Mouse (Mus musculus) hindbrain, embryonic 14.5 days (tissue): ENCODE measurements around the gene Mylk. TPM values are rescaled to one million over a fixed set of nuclear protein-coding genes. Genes with fewer than 3 reads are reported as not detected.
A peak's percentile ranks its signal among the peaks of the same experiment; 100 is the strongest.

ENCODE experiments used
- ATAC-seq: fragments of 200-750 bp; cut with Nextera tagmentation; 2 replicates; pipeline ENCODE4 v1.8.0; 2017; ENCODE audit warnings: moderate number of reproducible peaks, mild to moderate bottlenecking, moderate TSS enrichment, moderate library complexity; ENCODE audit not compliant: low FRiP score
- DNase-seq: peaks from one replicate; pipeline ENCODE4 v3.0.0-alpha.2; 2015; ENCODE audit warnings: low spot score
- H3K27ac ChIP-seq: fragments of 300-500 bp; sonication (generic); 2 replicates; pipeline ENCODE4 v1.5.1; 2014; ENCODE audit warnings: mild to moderate bottlenecking, moderate library complexity
- H3K27me3 ChIP-seq: fragments of 300-500 bp; sonication (generic); 2 replicates; pipeline ENCODE4 v1.6.1; 2014; ENCODE audit warnings: mild to moderate bottlenecking, low read length, mixed read lengths; ENCODE audit not compliant: control insufficient read depth, insufficient read depth
- H3K36me3 ChIP-seq: fragments of 300-500 bp; sonication (generic); replicated peaks from 2 replicates; pipeline ENCODE4 v1.6.1; 2014; ENCODE audit not compliant: control insufficient read depth, insufficient read depth
- H3K4me1 ChIP-seq: fragments of 300-500 bp; sonication (generic); replicated peaks from 2 replicates; pipeline ENCODE4 v1.6.1; 2014; ENCODE audit warnings: antibody characterized with exemption, low read length, mixed read lengths; ENCODE audit not compliant: control insufficient read depth, insufficient read depth
- H3K4me2 ChIP-seq: fragments of 300-500 bp; sonication (generic); replicated peaks from 2 replicates; pipeline ENCODE4 v1.6.1; 2014; ENCODE audit warnings: mild to moderate bottlenecking, moderate library complexity
- H3K4me3 ChIP-seq: fragments of 300-500 bp; sonication (generic); replicated peaks from 2 replicates; pipeline ENCODE4 v1.5.1; 2014; ENCODE audit warnings: mild to moderate bottlenecking, low read length
- H3K9ac ChIP-seq: fragments of 300-500 bp; sonication (generic); 2 replicates; pipeline ENCODE4 v1.6.1; 2014
- H3K9me3 ChIP-seq: fragments of 300-500 bp; sonication (generic); 2 replicates; pipeline ENCODE4 v1.6.1; 2016; ENCODE audit warnings: low read length; ENCODE audit not compliant: control insufficient read depth
- WGBS: fragments of 180-500 bp; shearing (Covaris S2); extraction: QIAGEN DNeasy Blood & Tissue Kit; methylation state at CpG from one replicate; pipeline ENCODE4 v1.1.7; 2014; 5-methylcytosine and 5-hydroxymethylcytosine counted together
- polyA plus RNA-seq: library from polyadenylated mRNA; unstranded; fragments of >200 nt; fragmentation: Nextera tagmentation; extraction: Ambion mirVana; gene quantifications from 2 replicates; pipeline ENCODE4 v1.2.1, GENCODE M21; 2014

Mylk gene
- polyA plus RNA-seq, 1 experiment from 2014 or later, result 5.0 TPM

DNA sequence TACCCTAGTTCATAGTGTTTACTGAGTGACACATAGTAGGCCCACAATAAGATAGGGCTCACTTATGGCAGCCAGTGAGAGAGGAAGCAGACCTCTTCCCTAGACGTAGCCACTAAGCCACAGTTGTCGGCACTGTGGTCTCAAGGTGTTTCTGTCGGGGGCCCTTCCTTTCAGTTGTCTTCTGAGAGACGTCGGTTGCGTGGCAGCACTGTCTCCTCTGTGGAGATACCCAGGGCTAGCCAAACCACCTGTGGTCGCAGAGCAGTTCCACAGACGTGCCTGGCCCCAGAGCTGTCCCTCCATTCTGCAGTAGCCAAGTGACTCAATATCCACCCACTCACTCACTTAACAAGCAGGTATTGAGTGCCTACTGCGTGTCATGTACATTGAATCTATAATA is 205.9 kb downstream of the Mylk start:
- WGBS, result 94% methylated on average over 9 of the region's 9 CpGs
- no peak overlapping the region for H3K27ac ChIP-seq
- DNase-seq, result no peak
- no peak overlapping the region for H3K4me3 ChIP-seq
- H3K36me3 ChIP-seq, result no peaks in the 10 kb centered on the region
- H3K4me2 ChIP-seq, result no peak overlapping the region
- no peaks in the 10 kb centered on the region for H3K27me3 ChIP-seq
- no peak overlapping the region for H3K9ac ChIP-seq
- H3K9me3 ChIP-seq, result no peaks in the 10 kb centered on the region
- no peaks in the 10 kb centered on the region for H3K4me1 ChIP-seq
- ATAC-seq, result no peak

- Histone ChIP-seq H3K4me1 (no peaks in the 10 kb centered on the region), H3K36me3 (no peaks in the 10 kb centered on the region), H3K9me3 (no peaks in the 10 kb centered on the region), H3K4me3 (no peak overlapping the region), H3K27ac (no peak overlapping the region), H3K27me3 (no peaks in the 10 kb centered on the region), H3K4me2 (no peak overlapping the region), H3K9ac (no peak overlapping the region)
- DNase-seq, result no peak
- ATAC-seq, result no peak
- WGBS, result 74% methylated on average over 5 of the region's 5 CpGs
Measured at GRCm38 (mm10) chr16:34952254-34952653, 207.2 kb downstream of the Mylk start.

DNA sequence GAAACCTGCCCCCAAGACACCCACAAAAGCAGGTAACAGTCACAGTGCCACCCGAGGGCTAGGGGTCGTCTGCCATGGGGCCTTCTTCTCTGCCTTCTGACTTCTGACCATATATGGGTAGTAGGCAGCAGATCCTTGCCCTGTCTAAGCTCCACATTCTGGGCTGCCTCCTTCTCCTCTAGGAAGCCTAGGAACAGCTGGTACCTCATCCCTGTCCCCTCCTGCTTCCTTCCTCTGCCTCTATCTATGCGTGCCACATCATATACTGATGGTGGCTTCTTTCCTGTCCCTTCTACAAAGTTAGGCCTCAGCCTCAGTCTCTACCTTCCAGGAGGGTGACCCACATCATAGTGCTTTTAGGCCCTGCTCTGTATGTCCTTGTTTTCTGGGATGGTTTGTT is 207.8 kb downstream of the Mylk start:
- Histone ChIP-seq H3K36me3 (no peaks in the 10 kb centered on the region), H3K27me3 (no peaks in the 10 kb centered on the region), H3K4me3 (no peak overlapping the region), H3K9ac (no peak overlapping the region), H3K9me3 (no peaks in the 10 kb centered on the region), H3K4me2 (no peak overlapping the region), H3K4me1 (no peaks in the 10 kb centered on the region), H3K27ac (no peak overlapping the region)
- DNase-seq, result no peak
- ATAC-seq, result no peak
- WGBS, result 76% methylated on average over 3 of the region's 3 CpGs

DNA sequence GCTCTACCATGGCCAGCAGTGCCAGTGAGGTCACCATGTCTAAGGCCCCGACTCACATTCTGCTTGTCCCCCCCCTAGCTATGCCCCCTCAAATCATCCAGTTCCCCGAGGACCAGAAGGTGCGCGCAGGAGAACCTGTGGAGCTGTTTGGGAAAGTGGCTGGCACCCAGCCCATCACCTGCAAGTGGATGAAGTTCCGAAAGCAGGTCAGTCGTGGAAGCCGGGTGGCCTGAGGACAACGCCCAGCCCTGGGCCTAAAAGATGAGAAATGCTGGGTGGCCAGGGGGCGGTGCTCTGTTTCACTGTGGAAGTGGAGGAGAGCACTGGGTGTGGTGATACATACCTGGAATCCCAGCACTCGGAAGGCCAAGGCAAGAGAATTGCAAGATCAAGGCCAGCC is 208.5 kb downstream of the Mylk start:
- no peak overlapping the region for H3K4me2 ChIP-seq
- H3K4me3 ChIP-seq, result no peak overlapping the region
- H3K9ac ChIP-seq, result no peak overlapping the region
- H3K27ac ChIP-seq, result no peak overlapping the region
- H3K27me3 ChIP-seq, result no peaks in the 10 kb centered on the region
- 95% methylated on average over 10 of the region's 10 CpGs for WGBS
- DNase-seq (no peak), ATAC-seq (no peak)
- no peaks in the 10 kb centered on the region for H3K9me3 ChIP-seq
- H3K36me3 ChIP-seq, result no peaks in the 10 kb centered on the region
- peaks cover 4% of the 10 kb centered on the region; the same call in 1 of the 2 replicates for H3K4me1 ChIP-seq

DNA sequence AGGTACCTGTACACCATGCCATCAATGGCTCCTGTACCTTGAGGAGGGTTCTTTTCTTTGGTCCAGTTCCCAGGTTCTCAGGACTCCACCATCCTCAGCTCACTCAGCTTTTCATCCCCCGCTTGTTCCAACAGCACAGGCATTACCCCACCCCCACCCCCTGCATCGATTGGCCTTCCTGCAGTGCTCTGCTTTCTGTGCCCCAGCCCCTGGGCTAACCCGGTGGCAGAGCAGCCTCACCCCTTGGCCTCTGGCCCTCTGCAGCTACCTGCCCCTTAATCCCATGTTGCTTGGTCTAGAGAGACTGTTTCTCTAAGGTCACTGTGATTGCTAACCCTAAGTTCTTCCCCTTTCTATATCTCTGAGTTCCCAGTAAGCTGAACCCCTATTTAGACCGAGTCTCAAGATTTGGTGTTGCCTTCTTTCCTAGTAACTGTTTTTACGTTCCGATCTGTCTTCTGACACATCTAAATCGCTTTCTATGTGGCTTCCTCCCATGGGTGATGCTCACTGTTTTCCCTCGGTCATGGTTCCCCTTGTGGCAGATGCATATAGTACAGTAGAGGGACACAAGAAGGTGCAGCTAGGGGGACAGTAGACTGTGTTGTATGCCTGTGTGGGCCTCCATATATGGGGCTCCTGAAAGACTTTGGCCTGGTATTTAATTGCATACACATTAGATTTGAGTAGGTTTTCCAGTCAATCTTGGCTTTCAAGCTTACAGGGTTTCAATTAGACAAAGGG is 212.6 kb downstream of the Mylk start:
- Histone ChIP-seq H3K4me3 (no peak overlapping the region), H3K4me1 (peaks cover 8% of the 10 kb centered on the region; the same call in 1 of the 2 replicates), H3K9me3 (no peaks in the 10 kb centered on the region), H3K4me2 (no peak overlapping the region), H3K9ac (no peak overlapping the region), H3K36me3 (no peaks in the 10 kb centered on the region), H3K27ac (no peak overlapping the region), H3K27me3 (no peaks in the 10 kb centered on the region)
- ATAC-seq (no peak), DNase-seq (no peak)
- 78% methylated on average over 8 of the region's 8 CpGs for WGBS

DNA sequence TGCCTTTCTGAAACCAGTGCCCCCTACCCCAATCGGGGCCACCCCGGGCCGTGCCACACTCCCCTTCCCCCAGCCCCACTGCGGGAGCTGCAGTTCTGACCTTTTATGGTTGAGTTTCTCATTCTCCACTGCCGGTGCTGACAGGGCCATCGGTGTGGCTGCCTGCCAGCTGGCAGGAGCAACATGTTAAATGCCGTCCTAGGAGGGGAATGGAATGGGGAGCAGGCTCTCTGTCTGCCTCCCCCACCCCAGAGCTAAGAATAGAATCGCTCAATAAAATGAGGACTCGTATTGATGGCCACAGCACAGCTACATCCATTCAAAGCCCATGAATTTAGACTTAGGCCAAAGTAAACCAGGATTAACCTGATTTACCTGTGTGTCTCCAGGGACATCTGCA is 213.7 kb downstream of the Mylk start:
- 32% methylated on average over 9 of the region's 9 CpGs for WGBS
- Histone ChIP-seq H3K27ac (no peak overlapping the region), H3K4me1 (peaks cover 8% of the 10 kb centered on the region; the same call in 1 of the 2 replicates), H3K27me3 (no peaks in the 10 kb centered on the region), H3K9ac (no peak overlapping the region), H3K36me3 (no peaks in the 10 kb centered on the region), H3K9me3 (no peaks in the 10 kb centered on the region), H3K4me3 (no peak overlapping the region), H3K4me2 (no peak overlapping the region)
- ATAC-seq, result no peak
- DNase-seq, result peak; percentile 44

- WGBS, result 86% methylated on average over 5 of the region's 5 CpGs
- ATAC-seq, result no peak
- no peak for DNase-seq
- no peak overlapping the region for H3K9ac ChIP-seq
- no peaks in the 10 kb centered on the region for H3K9me3 ChIP-seq
- H3K4me1 ChIP-seq, result peaks cover 8% of the 10 kb centered on the region; the same call in 1 of the 2 replicates
- H3K27me3 ChIP-seq, result no peaks in the 10 kb centered on the region
- H3K27ac ChIP-seq, result no peak overlapping the region
- no peaks in the 10 kb centered on the region for H3K36me3 ChIP-seq
- H3K4me3 ChIP-seq, result no peak overlapping the region
- no peak overlapping the region for H3K4me2 ChIP-seq
Measured at GRCm38 (mm10) chr16:34959261-34959660, 214.3 kb downstream of the Mylk start.

DNA sequence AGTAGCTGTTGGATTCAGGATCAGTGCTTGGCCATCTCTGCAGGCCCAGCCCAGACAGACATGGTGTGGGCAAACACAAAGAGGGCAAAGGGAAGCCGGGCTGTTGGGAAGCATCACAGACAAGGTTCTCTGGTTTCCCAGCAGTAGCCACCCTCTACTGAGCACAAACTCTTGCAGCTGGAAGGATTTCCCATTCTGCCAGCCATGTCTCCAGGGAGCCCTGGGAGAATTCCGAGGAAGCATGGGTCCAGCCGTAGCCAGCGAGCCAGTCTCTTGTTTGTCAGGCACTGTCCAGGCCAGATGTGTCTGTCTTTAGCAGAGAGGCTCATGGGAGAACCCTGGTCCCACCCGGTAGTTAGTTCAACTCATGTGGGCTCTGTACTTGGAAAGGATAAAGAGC is 215.2 kb downstream of the Mylk start:
- H3K9me3 ChIP-seq, result no peaks in the 10 kb centered on the region
- H3K4me3 ChIP-seq, result no peak overlapping the region
- H3K27me3 ChIP-seq, result no peaks in the 10 kb centered on the region
- H3K9ac ChIP-seq, result no peak overlapping the region
- DNase-seq (no peak), ATAC-seq (no peak)
- peaks cover 8% of the 10 kb centered on the region; the same call in 1 of the 2 replicates for H3K4me1 ChIP-seq
- no peaks in the 10 kb centered on the region for H3K36me3 ChIP-seq
- no peak overlapping the region for H3K27ac ChIP-seq
- H3K4me2 ChIP-seq, result no peak overlapping the region
- WGBS, result 65% methylated on average over 5 of the region's 5 CpGs

GRCm38 (mm10) chr16:34960866-34961582 is 216.0 kb downstream of the Mylk start:
- Histone ChIP-seq H3K27me3 (no peaks in the 10 kb centered on the region), H3K4me1 (peaks cover 8% of the 10 kb centered on the region; the same call in 1 of the 2 replicates), H3K9ac (no peak overlapping the region), H3K36me3 (no peaks in the 10 kb centered on the region), H3K27ac (no peak overlapping the region), H3K9me3 (no peaks in the 10 kb centered on the region), H3K4me3 (no peak overlapping the region), H3K4me2 (no peak overlapping the region)
- no peak for DNase-seq
- no peak for ATAC-seq
- WGBS, result 67% methylated on average over 9 of the region's 9 CpGs
